Mouse (Mus musculus): ENCODE measurements around the gene 1700015F17Rik.

DNA sequence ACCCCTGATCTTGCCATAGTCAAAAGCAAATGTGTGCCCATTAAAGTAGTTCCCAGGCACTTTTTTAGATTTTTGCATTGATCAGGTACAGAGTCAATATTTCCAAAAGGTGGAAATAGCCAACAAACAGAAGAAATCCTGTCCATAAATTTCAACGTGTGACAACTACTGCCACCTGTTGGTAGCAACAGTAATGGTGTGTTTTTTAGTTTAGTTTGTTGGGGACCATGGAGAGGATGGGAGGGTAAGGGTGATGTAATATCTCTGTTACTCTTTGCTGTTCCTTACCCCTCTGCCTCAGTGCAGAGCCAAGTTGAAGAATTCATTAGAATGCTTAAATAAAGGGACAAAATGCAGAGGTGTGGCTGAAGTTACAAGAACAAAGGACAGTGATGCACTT, 2.7 kb upstream of the 1700015F17Rik start:
- TF ChIP-seq CTCF (IDR thresholded peaks at IDR 0.05; ENCODE audit: low read depth, low read length): peak; percentile 50
- TF ChIP-seq POLR2A (IDR thresholded peaks at IDR 0.05; ENCODE audit: extremely low read depth, insufficient read depth, low read length): no peak
